Mouse (Mus musculus) limb, embryonic 15.5 days (tissue): Measurements from ENCODE around the gene Neurl1a. TPM values are rescaled to one million over a fixed set of nuclear protein-coding genes. Genes with fewer than 3 reads are reported as not detected.

Experiments
- ATAC-seq: fragments of 200-750 bp; cut with Nextera tagmentation; 2 replicates; pipeline ENCODE4 v1.8.0; 2017; ENCODE audit warnings: low read depth, moderate TSS enrichment; ENCODE audit not compliant: insufficient number of reproducible peaks, low FRiP score, low TSS enrichment
- H3K27ac ChIP-seq: fragments of 300-500 bp; sonication (generic); 2 replicates; pipeline ENCODE4 v1.5.1; 2015; ENCODE audit warnings: moderate library complexity, mild to moderate bottlenecking, inconsistent platforms
- H3K27me3 ChIP-seq: fragments of 300-500 bp; sonication (generic); 2 replicates; pipeline ENCODE4 v1.6.1; 2015; ENCODE audit warnings: inconsistent platforms
- H3K36me3 ChIP-seq: fragments of 300-500 bp; sonication (generic); 2 replicates; pipeline ENCODE4 v1.6.1; 2015; ENCODE audit warnings: inconsistent platforms
- H3K4me1 ChIP-seq: fragments of 300-500 bp; sonication (generic); 2 replicates; pipeline ENCODE4 v1.6.1; 2015; ENCODE audit warnings: inconsistent platforms
- H3K4me2 ChIP-seq: fragments of 300-500 bp; sonication (generic); 2 replicates; pipeline ENCODE4 v1.6.1; 2015; ENCODE audit warnings: mild to moderate bottlenecking, inconsistent platforms
- H3K4me3 ChIP-seq: fragments of 300-500 bp; sonication (generic); 2 replicates; pipeline ENCODE4 v1.5.1; 2015; ENCODE audit warnings: mild to moderate bottlenecking, inconsistent platforms
- H3K9ac ChIP-seq: fragments of 300-500 bp; sonication (generic); 2 replicates; pipeline ENCODE4 v1.6.1; 2015; ENCODE audit warnings: inconsistent platforms
- H3K9me3 ChIP-seq: fragments of 300-500 bp; sonication (generic); 2 replicates; pipeline ENCODE4 v1.6.1; 2016; ENCODE audit warnings: inconsistent platforms
- WGBS: fragments of 180-500 bp; shearing (Covaris S2); methylation state at CpG from one replicate; pipeline ENCODE4 v1.1.7; 2015; 5-methylcytosine and 5-hydroxymethylcytosine counted together
- polyA plus RNA-seq: library from polyadenylated mRNA; unstranded; fragments of >200 nt; fragmentation: Nextera tagmentation; extraction: Ambion mirVana; gene quantifications from 2 replicates; pipeline ENCODE4 v1.2.1, GENCODE M21; 2015

Neurl1a gene
- polyA plus RNA-seq, 1 experiment from 2014 or later: 6.2 TPM

GRCm38 (mm10) chr19:47255036-47255435 is 76.4 kb downstream of the Neurl1a start:
- H3K27me3 ChIP-seq: peaks cover 42% of the 10 kb centered on the region
- no peak for ATAC-seq
- no peak overlapping the region for H3K4me3 ChIP-seq
- no peak overlapping the region for H3K9ac ChIP-seq
- no peaks in the 10 kb centered on the region for H3K36me3 ChIP-seq
- 46% methylated on average over 2 of the region's 2 CpGs for WGBS
- no peak overlapping the region for H3K4me2 ChIP-seq
- H3K4me1 ChIP-seq: peaks cover 23% of the 10 kb centered on the region
- H3K9me3 ChIP-seq: no peaks in the 10 kb centered on the region
- H3K27ac ChIP-seq: no peak overlapping the region

GRCm38 (mm10) chr19:47255919-47256318 is 77.3 kb downstream of the Neurl1a start:
- no peak overlapping the region for H3K27ac ChIP-seq
- no peak overlapping the region for H3K9ac ChIP-seq
- no peaks in the 10 kb centered on the region for H3K36me3 ChIP-seq
- H3K4me1 ChIP-seq: peaks cover 26% of the 10 kb centered on the region
- H3K9me3 ChIP-seq: no peaks in the 10 kb centered on the region
- peaks cover 39% of the 10 kb centered on the region for H3K27me3 ChIP-seq
- H3K4me3 ChIP-seq: no peak overlapping the region
- H3K4me2 ChIP-seq: no peak overlapping the region
- ATAC-seq: no peak
- 59% methylated on average over 6 of the region's 6 CpGs for WGBS

GRCm38 (mm10) chr19:47259581-47259980 is 81.0 kb downstream of the Neurl1a start:
- H3K36me3 ChIP-seq: peaks cover 19% of the 10 kb centered on the region
- H3K27ac ChIP-seq: no peak overlapping the region
- peaks cover 16% of the 10 kb centered on the region; the same call in 1 of the 2 replicates for H3K4me1 ChIP-seq
- no peak overlapping the region for H3K4me2 ChIP-seq
- H3K4me3 ChIP-seq: no peak overlapping the region
- no peak for ATAC-seq
- no peaks in the 10 kb centered on the region for H3K9me3 ChIP-seq
- H3K9ac ChIP-seq: no peak overlapping the region
- 8% methylated on average over 5 of the region's 5 CpGs for WGBS
- 0 out of 2 replicates have a peak, but pooled peaks cover 3% of the 10 kb centered on the region for H3K27me3 ChIP-seq

DNA sequence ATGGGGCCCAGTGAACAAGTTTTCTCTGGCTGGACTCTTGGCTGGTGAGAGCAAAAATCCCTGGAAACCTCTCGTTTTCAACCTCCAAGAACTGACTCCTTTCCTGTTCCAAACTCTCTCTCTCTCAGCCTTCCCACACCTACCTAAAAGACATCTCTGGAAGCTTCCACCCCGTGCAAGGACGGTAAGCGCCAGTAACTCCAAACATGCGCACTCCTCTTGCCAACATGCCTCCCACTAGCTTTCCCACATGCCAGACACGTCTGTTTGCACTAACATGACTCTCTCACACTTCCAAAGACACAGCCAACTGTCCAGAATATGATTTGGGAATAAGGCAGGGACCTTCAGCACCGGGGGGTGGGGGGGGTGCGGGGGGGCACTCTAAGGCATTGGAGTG is 82.6 kb downstream of the Neurl1a start:
- WGBS: 75% methylated on average over 8 of the region's 8 CpGs
- H3K4me1 ChIP-seq: peaks cover 16% of the 10 kb centered on the region; the same call in 1 of the 2 replicates
- H3K9ac ChIP-seq: no peak overlapping the region
- no peak overlapping the region for H3K4me2 ChIP-seq
- ATAC-seq: no peak
- H3K36me3 ChIP-seq: peaks cover 31% of the 10 kb centered on the region
- no peaks in the 10 kb centered on the region for H3K9me3 ChIP-seq
- H3K27me3 ChIP-seq: no peaks in the 10 kb centered on the region
- no peak overlapping the region for H3K4me3 ChIP-seq
- no peak overlapping the region for H3K27ac ChIP-seq

DNA sequence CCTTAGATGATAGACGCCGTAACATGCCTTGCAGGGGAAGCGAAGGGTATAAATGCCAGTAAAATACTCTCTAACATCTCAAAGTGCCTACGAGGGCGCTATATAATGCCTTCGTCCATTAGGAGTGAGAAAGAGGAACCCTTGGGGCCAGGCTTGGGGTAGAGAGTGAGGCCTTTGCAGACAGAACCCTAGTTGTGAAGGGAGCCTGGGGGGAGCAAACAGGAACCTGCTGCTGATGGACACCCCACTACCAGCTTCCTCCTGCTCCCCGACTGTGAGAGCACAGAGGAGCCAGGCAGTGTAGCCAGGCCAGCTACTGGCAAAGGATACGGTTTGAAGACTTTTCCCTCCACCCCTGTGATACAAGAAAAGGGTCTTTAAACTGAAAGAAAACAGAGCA is 85.0 kb downstream of the Neurl1a start:
- H3K9ac ChIP-seq: no peak overlapping the region
- H3K4me1 ChIP-seq: peaks cover 7% of the 10 kb centered on the region; the same call in 1 of the 2 replicates
- no peaks in the 10 kb centered on the region for H3K27me3 ChIP-seq
- H3K4me2 ChIP-seq: no peak overlapping the region
- no peaks in the 10 kb centered on the region for H3K9me3 ChIP-seq
- H3K36me3 ChIP-seq: peaks cover 55% of the 10 kb centered on the region
- 84% methylated on average over 8 of the region's 8 CpGs for WGBS
- no peak overlapping the region for H3K4me3 ChIP-seq
- H3K27ac ChIP-seq: no peak overlapping the region
- ATAC-seq: no peak

DNA sequence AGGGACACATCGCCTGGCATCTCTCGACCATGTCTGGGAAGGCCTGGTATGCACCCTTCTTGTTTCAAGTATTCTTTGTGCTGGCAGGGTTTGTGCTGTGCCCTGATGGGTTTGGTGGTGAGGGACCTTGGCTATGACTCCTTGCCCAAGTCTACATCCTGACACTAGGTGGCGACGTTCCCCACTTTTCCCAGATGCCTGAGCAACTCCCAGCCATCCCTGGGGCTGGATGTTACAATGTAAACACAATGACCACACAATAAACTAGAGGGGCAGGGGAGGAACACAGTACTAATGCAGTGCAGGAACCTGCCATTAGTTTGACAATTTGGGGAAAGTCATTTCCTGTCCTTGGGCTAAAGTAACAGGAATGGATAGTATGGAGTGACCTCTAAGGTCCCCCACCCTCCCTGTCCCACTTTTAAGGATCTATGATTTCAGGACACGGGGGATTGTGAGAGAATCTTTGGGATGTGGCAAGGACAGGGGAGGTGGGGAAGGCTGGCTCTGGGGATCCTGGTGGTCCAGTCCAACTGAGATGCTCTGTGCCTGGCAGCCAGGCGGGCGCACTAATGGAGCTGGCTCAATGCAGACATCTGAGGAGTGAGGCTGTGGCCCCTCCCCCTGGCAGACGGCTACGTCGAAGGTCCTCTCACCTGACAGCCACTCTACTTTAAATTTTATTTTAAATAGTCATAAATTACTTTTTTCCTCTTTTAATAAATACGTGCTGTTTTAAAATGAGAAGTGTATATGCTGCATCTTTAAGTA is 85.9 kb downstream of the Neurl1a start:
- H3K9ac ChIP-seq: no peak overlapping the region
- 40% methylated on average over 11 of the region's 11 CpGs for WGBS

GRCm38 (mm10) chr19:47266070-47266801 is 87.6 kb downstream of the Neurl1a start:
- H3K9ac ChIP-seq: no peak overlapping the region
- H3K36me3 ChIP-seq: peaks cover 80% of the 10 kb centered on the region
- H3K4me3 ChIP-seq: no peak overlapping the region
- H3K27ac ChIP-seq: no peak overlapping the region
- no peaks in the 10 kb centered on the region for H3K9me3 ChIP-seq
- H3K27me3 ChIP-seq: no peaks in the 10 kb centered on the region
- no peak for ATAC-seq
- WGBS: 85% methylated on average over 18 of the region's 18 CpGs
- no peak overlapping the region for H3K4me2 ChIP-seq
- peaks cover 9% of the 10 kb centered on the region; the same call in 1 of the 2 replicates for H3K4me1 ChIP-seq

More for the DNA sequence above, 85.9 kb downstream of the Neurl1a start:
- H3K4me3 ChIP-seq: no peak overlapping the region
- peaks cover 64% of the 10 kb centered on the region for H3K36me3 ChIP-seq
- H3K4me2 ChIP-seq: no peak overlapping the region
- peaks cover 7% of the 10 kb centered on the region; the same call in 1 of the 2 replicates for H3K4me1 ChIP-seq
- H3K9me3 ChIP-seq: no peaks in the 10 kb centered on the region
- H3K27me3 ChIP-seq: no peaks in the 10 kb centered on the region
- no peak overlapping the region for H3K27ac ChIP-seq
- ATAC-seq: no peak

- no peak for ATAC-seq
- H3K36me3 ChIP-seq: peaks cover 85% of the 10 kb centered on the region
- H3K27me3 ChIP-seq: no peaks in the 10 kb centered on the region
- no peak overlapping the region for H3K9ac ChIP-seq
- 88% methylated on average over 21 of the region's 21 CpGs for WGBS
- H3K4me3 ChIP-seq: no peak overlapping the region
- H3K27ac ChIP-seq: no peak overlapping the region
- H3K4me2 ChIP-seq: no peak overlapping the region
- peaks cover 15% of the 10 kb centered on the region; the same call in 1 of the 2 replicates for H3K4me1 ChIP-seq
- no peaks in the 10 kb centered on the region for H3K9me3 ChIP-seq
These were observed 88.4 kb downstream of the Neurl1a start for GRCm38 (mm10) chr19:47267066-47267465.

- no peak for ATAC-seq
- peaks cover 15% of the 10 kb centered on the region; the same call in 1 of the 2 replicates for H3K4me1 ChIP-seq
- no peak overlapping the region for H3K4me3 ChIP-seq
- no peak overlapping the region for H3K9ac ChIP-seq
- H3K36me3 ChIP-seq: peaks cover 96% of the 10 kb centered on the region
- 54% methylated on average over 8 of the region's 8 CpGs for WGBS
- H3K4me2 ChIP-seq: no peak overlapping the region
- no peaks in the 10 kb centered on the region for H3K27me3 ChIP-seq
- no peaks in the 10 kb centered on the region for H3K9me3 ChIP-seq
- H3K27ac ChIP-seq: no peak overlapping the region
These were observed 91.1 kb downstream of the Neurl1a start for GRCm38 (mm10) chr19:47269729-47270128.

GRCm38 (mm10) chr19:47270520-47270919 is 91.9 kb downstream of the Neurl1a start:
- Histone ChIP-seq H3K27me3 (no peaks in the 10 kb centered on the region), H3K9me3 (no peaks in the 10 kb centered on the region), H3K27ac (peak overlapping the region; percentile 68), H3K4me1 (peaks cover 15% of the 10 kb centered on the region; the same call in 1 of the 2 replicates), H3K9ac (no peak overlapping the region), H3K36me3 (peaks cover 99% of the 10 kb centered on the region), H3K4me3 (no peak overlapping the region), H3K4me2 (no peak overlapping the region)
- 58% methylated on average over 9 of the region's 9 CpGs for WGBS
- no peak for ATAC-seq

GRCm38 (mm10) chr19:47276730-47277129 is 98.1 kb downstream of the Neurl1a start:
- H3K9me3 ChIP-seq: no peaks in the 10 kb centered on the region
- H3K27me3 ChIP-seq: no peaks in the 10 kb centered on the region
- 0 out of 2 replicates have a peak overlapping the region, but pooled peaks have one; percentile 24 for H3K27ac ChIP-seq
- 72% methylated on average over 6 of the region's 6 CpGs for WGBS
- H3K4me2 ChIP-seq: no peak overlapping the region
- peaks cover 37% of the 10 kb centered on the region for H3K4me1 ChIP-seq
- H3K9ac ChIP-seq: no peak overlapping the region
- H3K36me3 ChIP-seq: peaks cover 90% of the 10 kb centered on the region
- no peak overlapping the region for H3K4me3 ChIP-seq
- ATAC-seq: no peak

DNA sequence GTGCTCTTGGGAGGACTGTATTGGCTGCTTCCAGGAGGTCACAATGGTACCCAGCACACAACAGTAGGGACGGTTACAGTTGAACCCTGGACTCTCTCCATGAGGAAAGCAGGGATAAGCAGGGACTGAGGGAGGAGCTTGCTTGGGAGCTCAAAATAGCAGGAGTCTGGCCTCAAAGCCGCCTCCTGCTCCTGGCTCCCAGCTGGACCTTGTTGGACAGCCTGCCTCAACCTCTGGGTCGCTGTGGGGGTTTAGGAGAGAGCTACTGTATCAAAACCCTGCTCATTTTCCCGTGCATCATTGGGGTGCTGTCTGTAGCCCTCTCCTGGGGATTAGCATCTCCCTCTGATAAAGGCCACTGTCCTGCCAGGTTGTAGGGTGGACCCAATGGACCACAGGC is 100.8 kb downstream of the Neurl1a start:
- peak overlapping the region; percentile 89 for H3K27ac ChIP-seq
- 73% methylated on average over 4 of the region's 4 CpGs for WGBS
- H3K9me3 ChIP-seq: no peaks in the 10 kb centered on the region
- no peak overlapping the region for H3K4me3 ChIP-seq
- H3K27me3 ChIP-seq: no peaks in the 10 kb centered on the region
- peaks cover 89% of the 10 kb centered on the region for H3K36me3 ChIP-seq
- no peak overlapping the region; the same call in 1 of the 2 replicates for H3K4me2 ChIP-seq
- H3K9ac ChIP-seq: no peak overlapping the region
- peaks cover 47% of the 10 kb centered on the region for H3K4me1 ChIP-seq
- no peak for ATAC-seq
